Mouse (Mus musculus) frontal cortex, postnatal 36 days (tissue): ENCODE data around the gene Arhgef28.

Experiments used
- DNase-seq, 2 experiments: peaks; one replicate each; pipeline ENCODE4 v3.0.0; 2022; ENCODE audit warnings: low spot score in 2 of 2

Gene Arhgef28

GRCm38 (mm10) chr13:98183157-98183878, 22.9 kb downstream of the Arhgef28 start:
- no peak for DNase-seq

GRCm38 (mm10) chr13:98182330-98182729, 23.9 kb downstream of the Arhgef28 start:
- DNase-seq = no peak

GRCm38 (mm10) chr13:98180636-98181035, 25.6 kb downstream of the Arhgef28 start:
- no peak for DNase-seq

- no peak for DNase-seq
Observed at GRCm38 (mm10) chr13:98175323-98176007, 30.8 kb downstream of the Arhgef28 start.

- DNase-seq = no peak
Observed at GRCm38 (mm10) chr13:98173008-98173407, 33.2 kb downstream of the Arhgef28 start.

- no peak for DNase-seq
Observed at GRCm38 (mm10) chr13:98172365-98172764, 33.9 kb downstream of the Arhgef28 start.

GRCm38 (mm10) chr13:98171706-98172105, 34.5 kb downstream of the Arhgef28 start:
- peak; percentile 60 to 74 for DNase-seq

GRCm38 (mm10) chr13:98171257-98171656, 35.0 kb downstream of the Arhgef28 start:
- DNase-seq = peak; percentile 70 to 78

- no peak for DNase-seq
Observed at GRCm38 (mm10) chr13:98164878-98165277, 41.4 kb downstream of the Arhgef28 start.

- DNase-seq = no peak
Observed at GRCm38 (mm10) chr13:98161496-98161895, 44.7 kb downstream of the Arhgef28 start.

GRCm38 (mm10) chr13:98156656-98157055, 49.6 kb downstream of the Arhgef28 start:
- DNase-seq = peak; percentile 19 to 20

- no peak for DNase-seq
Observed at GRCm38 (mm10) chr13:98152759-98153158, 53.5 kb downstream of the Arhgef28 start.

GRCm38 (mm10) chr13:98147532-98147931, 58.7 kb downstream of the Arhgef28 start:
- no peak for DNase-seq

GRCm38 (mm10) chr13:98146573-98147160, 59.6 kb downstream of the Arhgef28 start:
- DNase-seq = no peak

GRCm38 (mm10) chr13:98145310-98145709, 60.9 kb downstream of the Arhgef28 start:
- no peak for DNase-seq

GRCm38 (mm10) chr13:98143000-98143399, 63.2 kb downstream of the Arhgef28 start:
- DNase-seq = no peak

- DNase-seq = peak in 1 of 2 experiments; percentile 33
Observed at GRCm38 (mm10) chr13:98140626-98141025, 65.6 kb downstream of the Arhgef28 start.

- DNase-seq = no peak
Observed at GRCm38 (mm10) chr13:98138786-98139185, 67.5 kb downstream of the Arhgef28 start.

GRCm38 (mm10) chr13:98135890-98136555, 70.2 kb downstream of the Arhgef28 start:
- DNase-seq = no peak

- DNase-seq = no peak
Observed at GRCm38 (mm10) chr13:98132951-98133350, 73.3 kb downstream of the Arhgef28 start.

GRCm38 (mm10) chr13:98132264-98132663, 74.0 kb downstream of the Arhgef28 start:
- no peak for DNase-seq

- DNase-seq = no peak
Observed at GRCm38 (mm10) chr13:98125666-98126065, 80.6 kb downstream of the Arhgef28 start.
